Mouse (Mus musculus) CH12F3 (cell line): Measurements from ENCODE around the gene Ttc7b.

ENCODE experiments used
- in situ Hi-C: fragments of 300-500 bp; cut with MboI; formaldehyde crosslinking; loops from 2 replicates; pipeline ENCODE4 v1.14.3; 2020; ENCODE audit warnings: low sequenced_read_pairs

Gene Ttc7b

GRCm38 (mm10) chr12:100520794-100521186 is at the start of gene Ttc7b:
TSS of gene Ttc7b (minus strand) at chr12:100520826.
- in situ Hi-C loops = no loop called here

DNA sequence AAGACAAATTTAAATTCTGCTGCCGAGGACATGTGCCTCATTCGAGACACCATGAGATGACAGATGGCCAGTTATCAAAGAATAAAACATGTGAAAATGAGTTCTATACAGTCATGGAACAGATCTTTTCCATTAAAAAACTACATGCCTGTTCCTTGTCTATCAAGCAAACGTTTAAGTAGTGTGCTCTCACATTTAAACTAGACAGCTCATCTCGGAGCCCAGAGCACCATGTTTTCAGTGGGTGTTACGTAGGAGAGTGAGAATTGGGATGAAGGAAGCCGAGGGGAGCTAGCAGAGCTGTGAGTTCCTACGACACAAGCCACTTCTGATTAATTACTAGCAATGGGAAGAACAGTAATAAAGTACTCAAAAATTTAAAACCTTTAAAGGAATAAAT is 48.2 kb upstream of the Ttc7b start:
- in situ Hi-C loops = no loop called here

DNA sequence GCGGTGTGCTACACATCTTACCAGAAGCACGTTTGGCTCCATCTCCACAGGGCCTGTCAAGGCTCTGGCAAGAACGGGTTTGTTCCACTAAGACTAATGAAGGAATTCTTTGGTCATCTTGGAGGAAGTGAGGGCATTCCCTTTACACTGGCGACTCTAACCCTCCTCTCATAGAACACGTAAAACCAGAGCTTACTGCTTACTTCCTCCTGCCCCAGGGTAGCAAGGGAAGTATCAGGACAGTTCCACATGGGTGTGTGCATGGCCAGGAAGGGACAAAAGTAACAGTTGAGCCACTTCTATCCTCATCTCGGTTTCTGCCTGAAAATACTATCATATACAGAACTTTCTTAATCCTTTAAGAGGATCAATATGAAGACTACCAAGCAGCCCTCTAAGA is 47.5 kb upstream of the Ttc7b start:
- in situ Hi-C loops = no loop called here

- in situ Hi-C loops = no loop called here
Observed at GRCm38 (mm10) chr12:100567627-100568026, 47.0 kb upstream of the Ttc7b start.

DNA sequence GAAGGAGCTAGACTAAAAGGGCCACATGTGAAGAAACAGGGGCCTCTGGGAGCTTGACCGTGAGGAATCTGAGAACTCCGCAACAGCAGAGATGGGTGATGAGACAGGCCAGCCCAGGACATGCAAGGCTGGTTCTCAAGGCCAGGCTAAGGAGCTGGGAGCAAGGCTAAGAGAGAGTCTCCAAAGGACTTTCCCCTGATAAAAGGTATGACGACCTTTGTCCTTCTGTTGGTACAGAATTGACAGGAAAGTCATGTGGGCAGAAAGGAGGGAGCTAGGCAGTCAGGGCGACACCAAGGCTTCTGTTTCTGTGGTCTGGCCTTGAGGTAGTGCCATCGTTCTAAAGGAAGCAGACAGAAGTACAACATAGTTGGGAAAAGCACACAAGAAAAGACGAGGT is 33.0 kb upstream of the Ttc7b start:
- in situ Hi-C loops = no loop called here

DNA sequence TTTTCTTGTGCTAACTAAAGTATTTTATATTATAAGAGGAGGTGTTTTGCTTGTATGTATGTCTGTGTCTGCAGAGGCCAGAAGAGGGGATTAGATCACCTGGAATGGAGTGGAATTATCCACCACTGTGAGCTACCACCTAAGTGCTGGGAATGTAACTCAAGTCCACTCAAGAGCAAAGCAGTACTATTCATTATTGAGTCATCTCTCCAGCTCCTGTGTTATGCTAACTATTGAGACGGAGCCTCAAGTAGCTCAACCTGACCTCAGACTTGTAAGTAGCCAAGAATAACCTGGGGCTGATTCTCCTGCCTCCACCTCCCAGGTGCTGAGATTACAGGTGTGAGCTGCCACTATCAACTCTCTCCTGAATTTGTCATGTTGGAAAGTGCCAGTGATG is 31.3 kb upstream of the Ttc7b start:
- in situ Hi-C loops = no loop called here

DNA sequence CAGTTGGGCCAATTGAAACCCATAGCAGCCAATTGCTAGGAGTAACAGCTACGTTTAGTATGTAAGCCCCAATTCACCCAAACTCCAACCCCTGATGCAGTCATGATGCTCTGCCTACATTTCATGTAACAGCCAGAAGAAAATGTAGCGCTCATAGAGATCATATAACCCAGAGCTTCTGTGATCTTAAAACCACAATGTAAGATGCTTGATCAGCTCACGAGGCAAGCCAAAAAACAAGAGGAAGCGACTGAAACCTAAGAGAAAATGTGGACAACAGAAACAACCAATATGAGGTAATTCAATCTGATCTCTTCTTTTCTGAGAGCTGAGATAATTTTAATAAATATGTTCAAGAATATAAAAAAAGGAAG is 23.6 kb upstream of the Ttc7b start:
- in situ Hi-C loops = no loop called here

DNA sequence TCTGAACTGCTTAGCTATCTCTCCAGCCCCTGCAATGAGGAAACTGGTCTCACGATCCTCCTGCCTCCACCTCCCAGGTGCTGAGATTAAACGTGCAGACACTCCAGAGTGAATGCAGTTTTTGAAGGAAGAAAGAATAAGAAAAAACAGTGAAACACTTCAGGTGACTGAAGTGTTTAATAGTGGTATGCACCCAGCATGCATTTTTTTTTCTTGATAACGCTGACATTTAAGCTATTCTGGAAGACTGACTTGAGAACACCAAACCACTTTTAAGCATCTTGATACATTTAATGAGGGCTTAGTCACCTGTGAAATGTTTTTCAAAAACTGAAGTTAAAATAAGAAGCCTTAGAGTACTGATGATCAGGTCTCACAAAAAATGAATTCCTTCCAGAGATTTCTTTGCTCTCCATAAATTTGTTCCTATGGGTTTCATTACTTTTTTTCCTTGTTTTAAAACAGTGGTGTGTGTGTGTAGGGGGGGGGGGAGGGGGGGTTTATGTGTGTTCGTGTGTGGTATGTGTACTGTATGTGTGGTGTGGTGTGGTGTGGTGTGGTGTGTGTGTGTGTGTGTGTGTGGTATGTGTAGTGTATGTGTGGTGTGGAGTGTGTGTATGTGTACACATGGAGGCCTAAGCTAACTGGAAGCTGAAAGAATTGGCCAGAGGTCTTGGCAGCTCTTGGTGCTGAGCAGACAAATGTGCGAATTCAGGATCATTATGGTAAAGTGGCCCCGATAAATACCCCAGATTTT is 23.0 kb upstream of the Ttc7b start:
- in situ Hi-C loops = no loop called here

GRCm38 (mm10) chr12:100542494-100542893 is 21.9 kb upstream of the Ttc7b start:
- in situ Hi-C loops = no loop called here

DNA sequence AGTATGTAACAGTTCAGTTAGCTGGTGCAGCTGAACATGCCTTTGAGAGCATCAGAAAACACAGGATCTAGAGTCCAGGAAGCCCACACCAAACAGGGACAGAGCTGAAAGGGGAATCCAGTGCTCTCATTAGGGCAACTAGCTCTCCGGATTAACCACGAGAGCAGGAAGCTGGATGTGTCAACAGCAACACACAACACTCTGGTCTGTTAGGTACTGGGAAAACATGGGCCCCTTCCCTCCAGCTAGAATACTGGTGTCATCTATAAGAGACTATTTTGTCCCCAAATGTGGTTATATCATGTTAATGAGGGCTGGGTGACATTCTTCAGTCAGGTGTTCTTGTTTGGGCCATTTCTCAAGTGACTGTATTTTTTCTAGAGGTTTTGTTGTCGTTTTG is 21.4 kb upstream of the Ttc7b start:
- in situ Hi-C loops = no loop called here

DNA sequence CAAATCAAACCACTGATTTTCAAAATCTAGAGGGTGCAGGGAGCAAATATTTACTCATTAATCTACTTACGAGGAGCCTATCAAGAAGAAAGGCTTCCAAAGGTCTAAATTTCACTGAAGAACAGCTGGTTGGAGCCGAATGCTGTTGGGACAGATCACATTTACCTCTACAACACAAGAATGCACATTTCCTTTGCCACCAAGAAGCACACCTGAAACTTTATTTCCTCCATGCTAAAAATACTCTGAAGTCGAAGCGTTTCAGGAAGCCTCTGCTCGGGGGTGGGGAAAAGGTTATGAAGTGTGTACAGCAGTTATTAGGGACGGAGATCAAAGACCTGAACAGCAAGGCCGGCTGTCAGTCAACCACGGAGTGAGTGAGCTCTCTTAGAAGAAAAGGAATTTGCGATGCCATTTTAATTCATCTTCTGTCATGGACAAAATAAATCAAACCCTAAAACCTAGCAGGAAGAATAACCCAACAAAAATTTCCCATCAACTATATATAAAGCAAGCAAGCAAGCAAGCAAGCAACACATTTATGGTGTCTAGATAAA is 18.6 kb upstream of the Ttc7b start:
- in situ Hi-C loops = no loop called here

DNA sequence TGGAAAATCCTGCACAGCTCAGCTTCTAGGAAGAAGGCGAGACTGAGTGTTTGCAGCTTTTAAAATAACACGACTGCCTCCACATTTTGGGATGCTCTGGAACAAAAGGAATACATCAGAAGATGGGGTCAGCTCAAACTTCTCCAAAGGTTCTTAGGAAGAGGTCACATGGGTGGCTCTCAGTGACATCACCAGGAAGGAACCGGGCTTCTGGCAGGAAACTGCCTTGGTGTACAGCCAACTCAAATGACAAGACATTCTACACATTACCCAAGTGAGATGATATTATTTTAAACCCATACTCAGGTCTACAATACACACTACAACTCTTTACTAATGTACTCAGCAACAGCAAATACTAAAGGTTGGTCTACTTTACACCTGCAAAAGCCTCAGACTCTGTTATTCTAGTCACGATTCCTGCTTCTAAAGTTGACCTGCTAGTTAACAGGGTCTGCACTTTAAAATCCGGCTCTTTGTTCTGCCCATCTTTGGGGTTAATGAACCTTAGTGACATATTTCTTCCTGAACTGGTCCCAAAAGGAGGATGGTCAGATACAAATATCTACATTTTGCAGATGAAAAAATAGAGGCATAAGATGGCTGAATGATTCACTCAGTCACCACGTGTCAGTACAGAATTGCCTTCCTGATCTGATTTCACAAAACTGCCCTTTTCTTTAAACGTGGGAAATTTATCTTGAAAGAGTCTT is 18.0 kb upstream of the Ttc7b start:
- in situ Hi-C loops = no loop called here

DNA sequence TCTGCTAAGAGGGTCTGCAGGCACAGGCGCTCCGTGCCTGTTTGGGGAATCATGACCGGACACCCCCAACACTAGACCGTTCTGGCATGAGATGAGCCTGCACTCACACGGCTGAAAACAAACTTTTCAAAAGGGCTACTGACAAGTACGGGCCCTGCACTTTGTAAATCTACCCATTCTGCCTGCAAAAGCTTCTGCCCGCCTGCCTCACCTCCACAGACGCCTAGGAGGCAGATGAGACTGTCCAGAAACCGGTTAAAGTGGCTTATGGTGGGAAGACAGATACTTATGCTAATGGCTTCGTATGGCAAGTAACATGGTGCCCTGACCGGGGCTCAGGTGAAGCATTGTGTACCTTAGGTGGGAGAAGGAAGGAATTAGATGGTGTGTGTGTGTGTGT is 16.5 kb upstream of the Ttc7b start:
- in situ Hi-C loops = no loop called here

GRCm38 (mm10) chr12:100535028-100535427 is 14.4 kb upstream of the Ttc7b start:
- in situ Hi-C loops = no loop called here

DNA sequence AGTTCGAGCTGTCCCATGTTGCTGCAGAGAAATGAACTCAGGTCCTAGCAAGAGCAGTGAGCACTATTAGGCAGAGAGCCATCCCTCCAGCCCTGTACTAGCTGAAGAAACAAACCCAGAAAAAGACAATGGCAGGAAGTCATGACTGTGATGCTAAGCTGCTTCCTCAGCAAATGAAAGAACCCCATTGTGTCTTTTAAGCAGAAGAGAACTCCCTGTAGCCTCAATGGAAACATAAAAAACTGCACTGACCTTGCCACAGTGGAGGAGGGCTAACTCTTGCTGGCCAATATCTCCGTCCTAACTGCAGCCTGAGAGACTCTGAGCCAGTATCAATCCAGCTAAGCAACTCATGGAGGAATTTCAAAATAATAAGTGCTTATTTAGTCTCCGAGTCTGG is 13.4 kb upstream of the Ttc7b start:
- in situ Hi-C loops = no loop called here

DNA sequence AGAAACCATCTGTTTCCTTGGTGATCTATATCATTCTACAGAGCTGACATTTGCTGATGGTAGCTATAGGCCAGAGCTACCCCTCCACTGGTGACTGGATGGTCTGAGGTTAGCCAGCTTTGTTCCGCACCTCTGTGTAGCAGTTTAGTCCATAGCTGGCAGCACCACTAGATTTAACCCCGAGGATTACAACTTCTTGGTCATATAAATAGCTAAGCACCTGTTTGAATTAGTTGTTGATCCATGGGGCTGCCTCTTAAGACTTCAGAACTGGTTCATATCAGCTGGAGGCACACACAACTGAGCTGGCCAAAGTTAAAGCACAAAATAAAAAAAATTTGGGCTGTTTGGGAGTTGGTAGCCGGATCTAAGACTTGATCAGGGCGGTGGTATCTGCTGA is 12.6 kb upstream of the Ttc7b start:
- in situ Hi-C loops = no loop called here

- in situ Hi-C loops = no loop called here
Observed at GRCm38 (mm10) chr12:100531740-100532139, 11.1 kb upstream of the Ttc7b start.

DNA sequence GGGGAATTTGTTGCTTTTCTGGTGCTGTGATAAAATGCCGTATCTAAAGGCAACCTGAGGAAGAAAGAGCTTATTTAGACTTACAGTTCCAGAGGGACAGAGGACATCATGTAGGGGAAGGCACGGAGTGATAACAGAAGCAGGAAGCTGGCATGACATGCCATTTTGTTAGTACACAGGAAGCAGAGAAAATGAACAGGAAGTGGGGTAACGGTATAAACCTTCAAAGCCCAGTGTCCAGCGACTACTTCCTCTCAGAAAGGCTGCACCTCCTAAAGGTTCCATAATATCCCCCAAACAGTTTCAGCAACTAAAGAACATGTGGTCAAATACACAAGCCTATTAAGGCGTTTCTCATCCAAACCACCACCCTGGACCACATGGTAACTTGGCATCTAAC is 10.2 kb upstream of the Ttc7b start:
- in situ Hi-C loops = no loop called here

DNA sequence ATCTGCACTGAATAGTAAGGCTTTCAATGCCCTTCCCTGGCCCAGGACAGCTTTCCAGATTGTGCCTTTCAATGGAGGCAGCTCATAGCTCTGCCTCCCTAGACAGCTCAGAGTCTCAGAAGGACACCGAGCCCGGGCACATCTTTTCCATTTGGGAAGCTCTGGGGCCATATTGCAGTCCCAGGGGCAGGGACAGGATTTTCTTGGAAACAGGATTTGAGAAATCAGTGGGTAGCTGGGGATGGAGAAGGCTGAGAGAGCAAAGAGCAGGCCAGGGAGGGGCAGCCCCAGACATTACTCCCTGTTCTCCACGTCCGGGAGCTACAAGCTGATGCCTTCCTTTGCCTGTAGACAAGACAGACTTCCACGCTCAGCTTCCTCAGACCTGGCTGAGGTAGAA is 9.0 kb upstream of the Ttc7b start:
- in situ Hi-C loops = no loop called here

DNA sequence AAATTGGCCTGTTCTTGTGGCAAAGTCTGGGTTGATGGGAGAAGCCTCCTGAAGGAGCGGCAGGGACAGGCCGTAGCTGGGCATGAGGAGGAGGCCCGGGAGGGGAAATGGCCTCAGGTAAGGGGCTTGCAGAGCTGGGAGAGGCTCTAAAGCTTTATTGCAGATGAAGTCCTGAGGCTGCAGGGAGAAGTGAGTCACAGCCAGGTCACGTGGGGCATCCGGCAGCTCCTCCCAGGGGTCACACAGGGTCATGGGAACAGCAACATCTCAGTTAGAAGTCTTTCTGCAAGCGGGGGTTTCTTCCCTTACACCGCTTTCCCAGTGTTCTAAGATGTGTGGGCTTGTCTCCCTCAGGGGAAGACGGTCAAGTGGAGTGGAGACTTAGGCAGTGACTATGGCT is 8.5 kb upstream of the Ttc7b start:
- in situ Hi-C loops = no loop called here

DNA sequence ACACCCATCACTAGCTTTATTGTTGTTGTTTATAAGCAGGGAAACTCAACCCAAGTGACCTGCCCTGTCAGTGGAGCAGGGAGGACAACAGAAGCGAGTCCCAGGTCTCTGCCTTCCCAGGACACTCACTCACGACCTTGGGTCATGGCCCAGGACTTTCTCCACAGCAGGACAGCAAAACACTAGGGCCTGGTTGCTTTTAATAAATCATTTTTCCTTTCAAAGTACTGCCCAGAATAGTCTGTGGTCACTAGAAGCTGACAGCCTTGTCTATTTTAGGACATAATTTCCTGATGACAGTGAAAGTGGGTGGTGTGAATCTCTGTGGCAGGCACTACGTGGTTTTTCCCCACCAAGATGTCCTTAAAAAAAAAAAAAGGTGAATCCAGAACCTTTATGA is 7.6 kb upstream of the Ttc7b start:
- in situ Hi-C loops = no loop called here

DNA sequence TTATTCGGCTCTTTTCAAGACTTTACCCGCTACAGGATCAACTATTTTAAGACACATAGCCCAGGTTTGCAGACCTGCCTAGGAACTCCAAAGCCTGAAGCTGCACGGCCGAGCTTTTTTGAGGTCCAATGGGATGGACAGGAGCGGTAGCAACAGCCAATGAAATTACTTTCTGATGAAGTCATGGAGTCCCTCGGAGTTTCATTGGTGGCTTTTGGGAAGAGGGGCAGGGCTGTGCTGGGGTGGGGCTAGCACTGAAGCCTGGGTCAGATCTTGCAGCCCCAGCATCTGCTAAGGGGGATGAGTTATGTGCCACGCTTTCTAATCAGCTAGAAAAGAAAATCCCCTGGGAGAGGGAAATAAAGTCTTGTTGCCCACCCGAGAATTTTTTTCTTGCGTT is 7.1 kb upstream of the Ttc7b start:
- in situ Hi-C loops = no loop called here
